Mouse (Mus musculus) hindlimb bud, embryonic 11.5 days (tissue): ENCODE results near the gene Ambra1.

ENCODE experiments used
- DNase-seq: peaks from one replicate; pipeline ENCODE4 v3.0.0-alpha.2; 2012; ENCODE audit warnings: low read depth, low spot score; ENCODE audit errors: extremely low spot score

The Ambra1 gene

DNA sequence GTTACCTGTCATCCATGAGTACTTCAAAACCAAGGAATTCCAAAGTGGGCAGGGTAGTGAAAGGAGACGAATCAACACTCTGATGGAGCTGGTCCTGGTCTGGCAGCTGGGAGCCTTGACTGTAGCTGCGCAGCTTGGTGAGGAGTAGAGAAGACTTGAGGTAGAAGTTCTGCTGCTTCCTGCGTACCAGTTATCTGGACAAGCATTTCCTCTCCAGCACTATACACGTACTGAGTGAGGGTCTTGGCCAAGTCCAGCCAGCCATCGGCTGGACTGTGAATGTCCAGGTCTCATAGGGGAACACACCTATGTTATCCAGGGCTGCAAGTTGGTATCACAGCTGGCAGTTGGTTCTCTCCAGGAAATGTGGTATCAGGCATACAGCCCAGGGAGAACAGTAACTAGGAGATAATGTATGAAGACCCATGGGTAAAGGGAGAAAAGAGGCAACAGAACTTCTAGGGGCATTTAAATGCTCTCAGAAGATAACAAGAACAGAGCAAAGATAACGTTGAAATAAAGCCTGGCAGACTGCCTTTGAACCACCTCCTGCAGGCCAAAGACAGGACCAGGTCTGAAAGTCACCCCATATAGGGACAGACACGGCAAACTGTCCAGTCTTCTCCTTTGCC, 186.5 kb downstream of the Ambra1 start:
- DNase-seq, result no peak

DNA sequence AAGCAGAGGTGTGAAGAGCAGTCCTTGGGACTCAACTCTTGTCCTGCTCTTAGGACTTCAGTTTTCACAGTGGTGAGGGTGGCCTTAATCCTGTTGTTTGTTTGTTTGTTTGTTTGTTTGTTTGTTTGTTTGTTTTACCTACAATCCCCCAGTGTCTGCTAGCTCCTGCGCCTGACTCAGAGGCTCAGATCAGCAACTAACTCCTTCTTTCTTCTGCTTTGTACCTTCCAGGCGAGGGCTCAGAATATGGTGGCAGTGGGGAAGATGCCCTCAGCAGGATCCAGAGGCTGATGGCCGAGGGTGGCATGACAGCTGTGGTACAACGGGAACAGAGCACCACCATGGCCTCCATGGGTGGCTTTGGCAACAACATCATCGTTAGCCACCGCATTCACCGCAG, 187.2 kb downstream of the Ambra1 start:
- DNase-seq, result no peak

DNA sequence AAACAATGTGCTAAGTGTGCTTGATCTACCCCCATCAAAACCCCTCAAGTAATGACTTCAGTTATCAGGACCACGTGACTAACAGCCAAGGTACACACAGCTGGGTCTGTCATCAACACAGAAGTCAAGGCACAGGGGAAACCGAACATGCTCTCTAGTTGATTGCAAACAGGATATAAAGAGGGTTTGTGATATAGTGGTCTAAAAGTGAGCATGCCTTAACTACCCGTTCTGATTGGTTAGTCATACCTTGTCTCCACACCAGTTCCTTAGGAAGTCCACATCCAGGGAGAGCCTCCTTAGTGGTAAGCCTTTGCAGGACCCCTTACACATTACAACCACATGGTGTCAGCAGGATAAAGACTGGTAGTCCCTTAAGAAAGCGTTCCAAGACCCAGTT, 190.2 kb downstream of the Ambra1 start:
- no peak for DNase-seq

- no peak for DNase-seq
Observed at GRCm38 (mm10) chr2:91921181-91921789, 191.4 kb downstream of the Ambra1 start.

- no peak for DNase-seq
Observed at GRCm38 (mm10) chr2:91921790-91922570, 192.0 kb downstream of the Ambra1 start.

GRCm38 (mm10) chr2:91922586-91923414, 192.9 kb downstream of the Ambra1 start:
- DNase-seq, result no peak

DNA sequence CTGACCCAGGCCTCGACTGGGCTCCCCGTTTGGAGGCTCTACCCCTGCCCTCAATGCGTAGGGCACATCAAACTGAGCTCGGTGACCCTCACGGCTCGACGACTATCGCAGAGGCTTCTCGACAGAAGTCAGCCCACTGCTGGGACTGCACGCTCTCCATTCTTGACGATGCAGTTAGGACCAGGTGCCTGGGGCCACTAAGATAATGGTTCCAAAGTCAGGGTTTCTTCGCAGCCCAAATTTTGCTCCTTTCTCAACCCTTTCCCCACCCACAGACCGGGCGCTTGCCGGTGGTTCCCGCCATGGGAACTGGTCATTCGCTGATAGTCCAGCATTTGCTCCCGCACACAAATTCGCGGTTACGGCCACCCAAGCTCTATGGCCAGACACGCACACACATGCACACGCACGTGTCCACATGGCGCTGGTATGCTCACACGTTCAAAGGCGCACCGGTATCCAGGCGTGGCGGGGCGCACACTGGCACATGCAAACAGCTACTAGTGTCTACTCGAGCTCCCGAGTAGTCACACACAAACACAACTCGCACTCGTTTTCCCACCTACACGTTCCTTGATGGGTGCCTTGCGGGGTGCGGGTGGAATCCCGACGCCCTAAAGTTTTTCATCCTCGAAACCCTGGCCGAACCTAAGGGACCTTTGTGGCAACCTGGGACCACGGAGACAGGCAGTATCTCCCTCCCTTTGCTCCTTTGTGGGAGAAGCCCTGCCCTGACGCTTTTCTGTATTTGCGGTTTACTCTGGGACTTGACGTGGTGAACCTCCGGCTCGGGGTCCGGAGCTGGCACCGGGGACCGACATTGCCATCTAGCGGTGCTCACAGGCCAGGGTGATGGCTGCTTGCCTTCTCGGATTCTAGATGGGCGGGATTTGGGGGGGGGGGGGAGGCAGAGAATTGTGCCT, 193.7 kb downstream of the Ambra1 start:
- no peak for DNase-seq

GRCm38 (mm10) chr2:91924726-91925125, 194.8 kb downstream of the Ambra1 start:
- no peak for DNase-seq

DNA sequence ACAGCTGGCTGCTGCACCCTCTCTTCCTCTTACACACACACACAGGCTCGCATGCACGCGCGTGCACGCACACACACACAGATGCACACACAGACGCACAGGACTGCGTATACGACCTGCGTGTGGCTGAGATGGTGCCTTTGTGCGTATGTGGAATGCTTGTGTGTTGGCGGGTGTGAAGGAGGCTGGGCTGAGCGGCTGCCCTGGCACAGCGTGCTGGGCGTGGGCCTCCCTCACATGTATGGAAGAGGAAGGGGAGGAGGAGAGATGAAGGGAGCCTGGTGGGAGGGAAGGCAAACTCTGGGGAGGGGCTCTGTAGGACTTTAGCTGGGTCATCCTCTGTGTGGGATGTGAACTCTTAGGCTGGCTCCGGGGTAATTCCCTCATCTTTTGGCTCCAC, 195.5 kb downstream of the Ambra1 start:
- DNase-seq, result no peak

- no peak for DNase-seq
Observed at GRCm38 (mm10) chr2:91926949-91927348, 197.0 kb downstream of the Ambra1 start, which contains the start of gene Chrm4. Gene Chrm4 (plus strand): TSS chr2:91927249.

DNA sequence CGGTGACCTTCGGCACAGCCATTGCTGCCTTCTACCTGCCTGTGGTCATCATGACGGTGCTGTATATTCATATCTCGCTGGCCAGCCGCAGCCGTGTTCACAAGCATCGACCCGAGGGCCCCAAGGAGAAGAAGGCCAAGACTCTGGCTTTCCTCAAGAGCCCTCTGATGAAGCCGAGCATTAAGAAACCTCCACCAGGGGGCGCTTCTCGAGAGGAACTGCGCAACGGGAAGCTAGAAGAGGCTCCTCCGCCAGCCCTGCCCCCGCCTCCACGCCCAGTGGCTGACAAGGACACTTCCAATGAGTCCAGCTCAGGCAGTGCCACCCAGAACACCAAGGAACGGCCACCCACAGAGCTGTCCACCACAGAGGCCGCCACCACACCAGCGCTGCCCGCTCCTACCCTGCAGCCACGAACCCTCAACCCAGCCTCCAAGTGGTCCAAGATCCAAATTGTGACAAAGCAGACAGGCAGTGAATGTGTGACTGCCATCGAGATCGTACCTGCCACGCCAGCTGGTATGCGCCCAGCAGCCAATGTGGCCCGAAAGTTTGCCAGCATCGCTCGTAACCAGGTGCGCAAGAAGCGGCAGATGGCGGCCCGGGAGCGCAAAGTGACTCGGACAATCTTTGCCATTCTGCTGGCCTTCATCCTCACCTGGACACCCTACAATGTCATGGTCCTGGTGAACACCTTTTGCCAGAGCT, 198.0 kb downstream of the Ambra1 start:
- DNase-seq, result no peak

DNA sequence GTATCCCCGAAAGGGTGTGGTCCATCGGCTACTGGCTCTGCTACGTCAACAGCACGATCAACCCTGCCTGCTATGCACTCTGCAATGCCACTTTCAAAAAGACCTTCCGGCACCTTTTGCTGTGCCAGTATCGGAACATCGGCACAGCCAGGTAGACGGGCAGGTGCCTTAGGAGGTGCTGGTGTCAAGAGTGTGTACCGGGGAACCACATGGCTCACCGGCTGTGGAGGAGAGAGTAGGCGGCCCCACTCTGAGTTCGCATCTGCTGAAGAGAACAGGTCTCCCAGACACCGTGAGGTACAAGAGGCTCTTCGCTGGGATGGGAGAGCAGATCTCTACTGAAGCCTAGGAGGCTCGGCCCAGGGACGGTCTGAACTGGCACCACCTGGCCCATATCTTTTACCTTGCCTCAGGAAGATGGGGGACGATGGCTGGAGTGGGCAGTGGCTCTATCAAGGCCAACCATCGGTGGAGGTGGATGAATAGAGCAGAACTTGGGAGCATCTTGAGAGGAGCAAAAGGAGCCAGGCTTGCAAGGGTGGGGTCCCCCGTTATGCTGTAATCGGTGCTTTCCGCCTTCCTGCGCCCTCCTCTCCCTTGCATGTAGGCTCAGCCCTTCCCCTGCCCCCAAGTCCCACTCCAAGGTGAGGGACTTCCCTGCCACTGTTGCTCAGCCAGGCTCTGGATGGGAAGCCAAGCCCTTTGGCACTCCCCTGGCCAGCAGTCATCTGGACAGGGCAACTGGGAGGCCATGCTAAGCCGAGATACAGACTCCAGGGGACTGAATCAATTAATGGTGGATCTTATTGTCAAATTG, 198.8 kb downstream of the Ambra1 start:
- no peak for DNase-seq

DNA sequence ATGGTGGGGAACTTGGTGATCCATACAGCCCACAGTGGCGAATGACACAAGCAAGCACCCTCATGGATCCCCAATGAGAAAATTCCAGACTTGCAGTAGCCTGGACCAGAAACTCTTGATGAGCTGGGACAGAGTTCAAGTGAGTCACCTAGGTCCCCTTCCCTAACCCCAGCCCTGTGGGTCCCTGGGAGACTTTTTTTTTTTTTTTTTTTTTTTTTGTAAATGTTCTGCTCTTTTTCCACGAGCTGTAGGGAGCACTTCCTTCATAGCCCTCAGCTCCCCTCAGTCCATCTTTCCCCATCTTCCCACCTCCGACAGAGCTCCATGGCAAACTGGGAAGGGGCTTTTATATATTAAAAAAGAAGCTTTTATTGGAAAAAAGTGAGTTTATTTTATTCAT, 199.5 kb downstream of the Ambra1 start:
- DNase-seq, result no peak

- peak; percentile 93 for DNase-seq
Observed at GRCm38 (mm10) chr2:91929936-91930335, 200.0 kb downstream of the Ambra1 start.

- no peak for DNase-seq
Observed at GRCm38 (mm10) chr2:91930761-91931291, 200.9 kb downstream of the Ambra1 start.

DNA sequence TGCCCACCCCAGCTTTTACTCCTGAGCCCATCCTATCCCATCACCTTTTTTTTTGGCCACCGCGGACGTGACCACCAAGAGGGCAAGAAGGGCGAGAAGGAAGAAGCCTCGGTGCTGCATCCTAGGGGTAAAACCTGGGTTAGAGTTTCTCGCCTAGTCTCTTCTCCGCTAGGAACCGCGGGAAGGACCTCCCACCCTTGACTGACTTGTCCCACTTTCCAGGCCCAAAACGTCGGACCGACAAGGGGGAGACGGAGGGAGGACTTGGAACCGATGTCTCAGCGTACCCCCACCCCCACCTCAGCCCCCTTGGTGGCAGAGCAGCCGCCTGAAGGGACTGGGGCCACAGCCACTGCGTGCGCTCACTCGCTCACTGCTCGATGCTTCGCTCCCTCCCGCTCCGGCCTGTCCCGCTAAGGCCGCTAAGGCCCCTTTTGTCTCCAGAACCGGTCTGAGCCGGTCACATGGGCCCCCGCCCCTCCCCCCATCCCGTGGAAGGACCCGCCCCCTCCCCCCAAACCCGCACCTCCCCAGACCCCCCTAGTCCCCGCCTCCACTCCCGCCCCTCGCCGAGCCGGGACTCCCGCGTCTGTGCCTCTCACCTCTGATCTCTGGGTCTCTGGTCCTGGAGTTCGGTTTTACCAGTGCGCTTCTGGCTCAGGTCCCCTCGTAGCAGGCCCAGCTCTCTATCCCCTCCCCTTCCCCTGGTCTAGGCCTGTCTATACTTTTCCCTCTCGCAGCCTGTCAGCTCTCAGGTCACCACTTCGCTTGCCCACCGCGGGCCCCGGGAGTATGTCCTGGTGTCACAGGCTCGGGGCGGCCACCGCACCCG, 201.6 kb downstream of the Ambra1 start:
- no peak for DNase-seq

DNA sequence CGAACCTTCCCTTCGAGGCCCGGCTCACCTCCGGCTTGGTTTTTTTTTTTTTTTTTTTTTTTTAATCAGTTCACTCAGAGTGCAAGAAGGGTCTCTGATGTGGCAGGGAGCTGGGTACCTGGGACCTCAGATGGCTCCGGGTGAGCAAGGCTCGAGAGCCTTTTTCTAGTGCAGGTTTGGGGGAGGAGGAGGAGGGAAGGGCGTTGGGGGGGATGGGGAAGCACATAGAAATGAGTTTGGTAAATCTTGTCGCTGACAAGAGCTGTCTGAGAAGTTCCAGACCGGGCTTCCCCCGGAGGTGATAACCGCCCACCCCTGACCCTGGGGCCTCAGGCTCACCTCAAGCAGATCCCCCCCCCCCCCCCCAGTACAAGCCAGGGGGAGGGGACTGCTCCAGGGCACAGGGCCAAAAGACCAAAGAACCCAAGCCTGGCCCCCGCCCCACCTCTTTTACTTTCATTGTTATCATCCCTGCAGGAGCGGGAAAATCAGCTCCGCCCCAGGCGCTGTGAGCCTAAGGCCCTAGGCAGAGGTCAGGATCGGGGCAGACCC, 202.3 kb downstream of the Ambra1 start, which contains the start of gene Mdk:
Mdk (minus strand) TSS at position 138 of the 552 bp plus-strand sequence.
- no peak for DNase-seq
